Mouse (Mus musculus): ENCODE results near the gene Srp9. TPM values are rescaled to one million over a fixed set of nuclear protein-coding genes. Genes with fewer than 3 reads are reported as not detected.

The Srp9 gene
- polyA plus RNA-seq, 1 experiment: 75.1 TPM

- Histone ChIP-seq H3K4me3 (no peak overlapping the region), H3K4me2 (ENCODE audit: low read depth) (no peak overlapping the region), H3ac (ENCODE audit: control insufficient read depth, insufficient read length) (no peak overlapping the region), H3K27me3 (ENCODE audit: control insufficient read depth, insufficient read depth, insufficient read length) (no peaks in the 10 kb centered on the region), H3K79me2 (ENCODE audit: control insufficient read depth, insufficient read depth) (no peaks in the 10 kb centered on the region), H3K36me3 (ENCODE audit: control insufficient read depth, insufficient read depth) (no peaks in the 10 kb centered on the region)
- TF ChIP-seq TCF3 (IDR thresholded peaks at IDR 0.05; ENCODE audit: insufficient read length, low read depth) (no peak), CEBPB (IDR thresholded peaks at IDR 0.05; ENCODE audit: insufficient read depth, poor library complexity, severe bottlenecking) (no peak), MYOD1 (IDR thresholded peaks at IDR 0.05; ENCODE audit: control insufficient read depth in 1 of 3, insufficient read length in 2 of 3, low read depth in 2 of 3) (no peak), USF1 (IDR thresholded peaks at IDR 0.05; ENCODE audit: low read depth) (no peak), TCF12 (IDR thresholded peaks at IDR 0.05; ENCODE audit: insufficient read depth, poor library complexity, severe bottlenecking) (no peak), POLR2AphosphoS2 (IDR thresholded peaks at IDR 0.05; ENCODE audit: insufficient read length, low read depth) (no peak)
Observed at GRCm38 (mm10) chr1:182087753-182088633, 36.5 kb upstream of the Srp9 start.

GRCm38 (mm10) chr1:182088844-182089418, 35.6 kb upstream of the Srp9 start:
- no peaks in the 10 kb centered on the region for H3K79me2 ChIP-seq (ENCODE audit: control insufficient read depth, insufficient read depth)
- H3ac ChIP-seq (ENCODE audit: control insufficient read depth, insufficient read length): no peak overlapping the region
- H3K27me3 ChIP-seq (ENCODE audit: control insufficient read depth, insufficient read depth, insufficient read length): no peaks in the 10 kb centered on the region
- no peak overlapping the region for H3K4me3 ChIP-seq
- no peak overlapping the region for H3K4me2 ChIP-seq (ENCODE audit: low read depth)
- TF ChIP-seq REST (IDR thresholded peaks at IDR 0.05; ENCODE audit: insufficient read depth, insufficient read length): no peak
- TF ChIP-seq MYOG (IDR thresholded peaks at IDR 0.05; ENCODE audit: control insufficient read depth in 1 of 3, insufficient read depth in 1 of 3, insufficient read length in 2 of 3, low read depth in 2 of 3): no peak
- no peak for TF ChIP-seq POLR2AphosphoS2 (IDR thresholded peaks at IDR 0.05; ENCODE audit: insufficient read length, low read depth)
- no peak for TF ChIP-seq MAX (IDR thresholded peaks at IDR 0.05; ENCODE audit: low read depth)
- no peak for TF ChIP-seq TCF3 (IDR thresholded peaks at IDR 0.05; ENCODE audit: insufficient read length, low read depth)
- no peak for TF ChIP-seq USF1 (IDR thresholded peaks at IDR 0.05; ENCODE audit: low read depth)
- no peak for TF ChIP-seq POLR2A (IDR thresholded peaks at IDR 0.05; ENCODE audit: insufficient read length, low read depth)
- no peak for TF ChIP-seq SRF (IDR thresholded peaks at IDR 0.05; ENCODE audit: control insufficient read depth, insufficient read length, low read depth)
- no peak for TF ChIP-seq TCF12 (IDR thresholded peaks at IDR 0.05; ENCODE audit: insufficient read depth, poor library complexity, severe bottlenecking)
- TF ChIP-seq E2F4 (IDR thresholded peaks at IDR 0.05; ENCODE audit: insufficient read depth): no peak
- TF ChIP-seq MYOD1 (IDR thresholded peaks at IDR 0.05; ENCODE audit: control insufficient read depth in 1 of 3, insufficient read length in 2 of 3, low read depth in 2 of 3): no peak
- TF ChIP-seq CEBPB (IDR thresholded peaks at IDR 0.05; ENCODE audit: insufficient read depth, poor library complexity, severe bottlenecking): no peak
- H3K36me3 ChIP-seq (ENCODE audit: control insufficient read depth, insufficient read depth): no peaks in the 10 kb centered on the region

- no peak overlapping the region for H3ac ChIP-seq (ENCODE audit: control insufficient read depth, insufficient read length)
- H3K4me3 ChIP-seq: no peak overlapping the region
- H3K36me3 ChIP-seq (ENCODE audit: control insufficient read depth, insufficient read depth): no peaks in the 10 kb centered on the region
- no peak overlapping the region for H3K4me2 ChIP-seq (ENCODE audit: low read depth)
- H3K27me3 ChIP-seq (ENCODE audit: control insufficient read depth, insufficient read depth, insufficient read length): no peaks in the 10 kb centered on the region
- TF ChIP-seq MYOG (IDR thresholded peaks at IDR 0.05; ENCODE audit: control insufficient read depth in 1 of 3, insufficient read depth in 1 of 3, insufficient read length in 2 of 3, low read depth in 2 of 3): no peak
- no peak for TF ChIP-seq POLR2A (IDR thresholded peaks at IDR 0.05; ENCODE audit: insufficient read length, low read depth)
- no peak for TF ChIP-seq MAX (IDR thresholded peaks at IDR 0.05; ENCODE audit: low read depth)
- TF ChIP-seq MYOD1 (IDR thresholded peaks at IDR 0.05; ENCODE audit: control insufficient read depth in 1 of 3, insufficient read length in 2 of 3, low read depth in 2 of 3): no peak
- no peak for TF ChIP-seq SRF (IDR thresholded peaks at IDR 0.05; ENCODE audit: control insufficient read depth, insufficient read length, low read depth)
- TF ChIP-seq POLR2AphosphoS2 (IDR thresholded peaks at IDR 0.05; ENCODE audit: insufficient read length, low read depth): no peak
- no peak for TF ChIP-seq TCF3 (IDR thresholded peaks at IDR 0.05; ENCODE audit: insufficient read length, low read depth)
- no peak for TF ChIP-seq CEBPB (IDR thresholded peaks at IDR 0.05; ENCODE audit: insufficient read depth, poor library complexity, severe bottlenecking)
- no peak for TF ChIP-seq REST (IDR thresholded peaks at IDR 0.05; ENCODE audit: insufficient read depth, insufficient read length)
- TF ChIP-seq E2F4 (IDR thresholded peaks at IDR 0.05; ENCODE audit: insufficient read depth): no peak
- TF ChIP-seq TCF12 (IDR thresholded peaks at IDR 0.05; ENCODE audit: insufficient read depth, poor library complexity, severe bottlenecking): no peak
- TF ChIP-seq USF1 (IDR thresholded peaks at IDR 0.05; ENCODE audit: low read depth): no peak
- no peaks in the 10 kb centered on the region for H3K79me2 ChIP-seq (ENCODE audit: control insufficient read depth, insufficient read depth)
Observed at GRCm38 (mm10) chr1:182089600-182090297, 34.8 kb upstream of the Srp9 start.

GRCm38 (mm10) chr1:182090298-182090677, 34.2 kb upstream of the Srp9 start:
- no peaks in the 10 kb centered on the region for H3K27me3 ChIP-seq (ENCODE audit: control insufficient read depth, insufficient read depth, insufficient read length)
- TF ChIP-seq MYOG (IDR thresholded peaks at IDR 0.05; ENCODE audit: control insufficient read depth in 1 of 3, insufficient read depth in 1 of 3, insufficient read length in 2 of 3, low read depth in 2 of 3) (no peak), USF1 (IDR thresholded peaks at IDR 0.05; ENCODE audit: low read depth) (no peak), MYOD1 (IDR thresholded peaks at IDR 0.05; ENCODE audit: control insufficient read depth in 1 of 3, insufficient read length in 2 of 3, low read depth in 2 of 3) (no peak), SRF (IDR thresholded peaks at IDR 0.05; ENCODE audit: control insufficient read depth, insufficient read length, low read depth) (no peak), POLR2A (IDR thresholded peaks at IDR 0.05; ENCODE audit: insufficient read length, low read depth) (no peak), CEBPB (IDR thresholded peaks at IDR 0.05; ENCODE audit: insufficient read depth, poor library complexity, severe bottlenecking) (no peak), POLR2AphosphoS2 (IDR thresholded peaks at IDR 0.05; ENCODE audit: insufficient read length, low read depth) (no peak), REST (IDR thresholded peaks at IDR 0.05; ENCODE audit: insufficient read depth, insufficient read length) (no peak), E2F4 (IDR thresholded peaks at IDR 0.05; ENCODE audit: insufficient read depth) (no peak), TCF3 (IDR thresholded peaks at IDR 0.05; ENCODE audit: insufficient read length, low read depth) (no peak), TCF12 (IDR thresholded peaks at IDR 0.05; ENCODE audit: insufficient read depth, poor library complexity, severe bottlenecking) (no peak), MAX (IDR thresholded peaks at IDR 0.05; ENCODE audit: low read depth) (no peak)
- H3K4me3 ChIP-seq: no peak overlapping the region
- no peak overlapping the region for H3ac ChIP-seq (ENCODE audit: control insufficient read depth, insufficient read length)
- H3K79me2 ChIP-seq (ENCODE audit: control insufficient read depth, insufficient read depth): no peaks in the 10 kb centered on the region
- no peaks in the 10 kb centered on the region for H3K36me3 ChIP-seq (ENCODE audit: control insufficient read depth, insufficient read depth)
- H3K4me2 ChIP-seq (ENCODE audit: low read depth): no peak overlapping the region
